Mouse (Mus musculus) brain, adult 2 months (tissue): Measurements from ENCODE around the gene Exoc1.

Experiments
- DNase-seq: peaks from one replicate; pipeline ENCODE4 v3.0.0; 2011; ENCODE audit warnings: low read depth, low spot score

The Exoc1 gene

GRCm38 (mm10) chr5:76609702-76610370 is 80.7 kb downstream of the Exoc1 start:
- no peak for DNase-seq

DNA sequence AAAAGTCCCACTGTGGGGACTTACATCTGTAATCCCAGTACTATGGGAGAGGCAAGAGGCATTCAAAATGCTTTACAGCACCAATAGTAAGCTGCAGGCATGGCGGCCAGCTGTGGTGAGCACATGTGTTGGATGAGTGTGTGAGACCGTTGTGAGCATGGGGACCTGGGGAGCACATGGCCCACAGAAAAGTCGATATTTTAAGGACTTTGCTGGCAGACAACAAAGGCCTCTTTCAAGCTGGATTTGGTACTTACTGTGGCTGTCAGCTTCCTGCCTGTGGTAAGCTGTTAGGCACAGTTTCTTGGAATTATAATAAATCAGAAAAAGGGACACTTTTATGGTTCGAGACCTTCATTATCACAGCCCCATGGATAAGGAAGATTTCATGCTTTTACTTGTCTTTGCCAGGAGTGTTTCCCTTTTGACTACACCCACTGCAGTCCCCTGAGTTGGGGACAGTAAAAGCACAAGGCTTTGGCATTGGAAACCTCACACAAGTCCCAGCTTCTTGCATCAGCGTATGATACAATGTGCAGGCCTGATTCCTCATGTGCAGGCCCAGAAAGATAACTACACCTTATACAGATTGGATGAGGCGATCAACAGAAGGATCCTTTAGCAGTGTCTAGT is 83.9 kb downstream of the Exoc1 start:
- no peak for DNase-seq

- peak; percentile 34 for DNase-seq
Observed at GRCm38 (mm10) chr5:76615276-76615675, 86.2 kb downstream of the Exoc1 start.

- DNase-seq = no peak
Observed at GRCm38 (mm10) chr5:76616196-76616747, 87.2 kb downstream of the Exoc1 start.

GRCm38 (mm10) chr5:76618750-76619149 is 89.6 kb downstream of the Exoc1 start:
- DNase-seq = peak; percentile 13
